Mouse (Mus musculus) forebrain, embryonic 10.5 days (tissue): ENCODE data around the gene 1810046K07Rik. TPM values are rescaled to one million over a fixed set of nuclear protein-coding genes. Genes with fewer than 3 reads are reported as not detected.

Source experiments
- DNase-seq: peaks from one replicate; pipeline ENCODE4 v3.0.0-alpha.2; 2017; ENCODE audit warnings: low spot score; ENCODE audit errors: extremely low spot score
- H3K27ac ChIP-seq: fragments of 300-500 bp; sonication (generic); 2 replicates; pipeline ENCODE4 v1.5.1; 2016; ENCODE audit warnings: mild to moderate bottlenecking
- H3K27me3 ChIP-seq: fragments of 300-500 bp; sonication (generic); 2 replicates; pipeline ENCODE4 v1.6.1; 2016; ENCODE audit warnings: mild to moderate bottlenecking; ENCODE audit not compliant: poor library complexity, severe bottlenecking
- H3K36me3 ChIP-seq: fragments of 300-500 bp; sonication (generic); replicated peaks from 2 replicates; pipeline ENCODE4 v1.6.1; 2016; ENCODE audit warnings: mild to moderate bottlenecking, moderate library complexity
- H3K4me1 ChIP-seq: fragments of 300-500 bp; sonication (generic); 2 replicates; pipeline ENCODE4 v1.6.1; 2016
- H3K4me3 ChIP-seq: fragments of 300-500 bp; sonication (generic); 2 replicates; pipeline ENCODE4 v1.5.1; 2016; ENCODE audit warnings: mild to moderate bottlenecking, moderate library complexity
- H3K9me3 ChIP-seq: fragments of 300-500 bp; sonication (generic); 2 replicates; pipeline ENCODE4 v1.6.1; 2016; ENCODE audit warnings: mild to moderate bottlenecking, moderate library complexity
- WGBS: fragments of 180-500 bp; shearing (Covaris S2); methylation state at CpG from one replicate; pipeline ENCODE4 v1.1.7; 2016; 5-methylcytosine and 5-hydroxymethylcytosine counted together
- polyA plus RNA-seq: library from polyadenylated mRNA; unstranded; fragments of >200 nt; fragmentation: Nextera tagmentation; extraction: Ambion mirVana; gene quantifications from 2 replicates; pipeline ENCODE4 v1.2.1, GENCODE M21; 2016

The 1810046K07Rik gene
- polyA plus RNA-seq, 1 experiment from 2014 or later, result not detected

DNA sequence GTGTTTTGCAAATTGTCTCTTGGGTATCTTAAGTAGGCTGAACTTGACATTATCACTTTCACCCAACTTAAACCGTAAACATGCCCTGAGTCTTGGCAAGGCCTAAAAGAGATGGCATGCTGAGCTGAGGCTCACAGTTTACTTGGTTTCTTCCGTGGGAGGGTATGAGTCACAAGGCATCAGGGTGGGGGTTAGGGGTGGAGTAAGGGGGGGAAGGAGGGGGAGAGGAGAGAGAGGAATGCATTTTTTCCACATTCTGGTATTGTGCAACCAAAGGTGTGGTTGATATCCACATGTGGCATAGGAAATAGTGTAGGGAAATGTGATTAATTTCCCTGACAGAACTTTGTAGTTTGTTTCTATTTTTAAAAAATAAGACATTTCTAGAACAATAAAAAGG is 42.6 kb downstream of the 1810046K07Rik start:
- no peaks in the 10 kb centered on the region for H3K36me3 ChIP-seq
- H3K27ac ChIP-seq, result no peak overlapping the region
- no peaks in the 10 kb centered on the region for H3K9me3 ChIP-seq
- DNase-seq, result no peak
- no peak overlapping the region for H3K4me3 ChIP-seq
- peaks cover 11% of the 10 kb centered on the region; the same call in 1 of the 2 replicates for H3K27me3 ChIP-seq
- no peaks in the 10 kb centered on the region for H3K4me1 ChIP-seq
- 69% methylated on average over 2 of the region's 2 CpGs for WGBS

DNA sequence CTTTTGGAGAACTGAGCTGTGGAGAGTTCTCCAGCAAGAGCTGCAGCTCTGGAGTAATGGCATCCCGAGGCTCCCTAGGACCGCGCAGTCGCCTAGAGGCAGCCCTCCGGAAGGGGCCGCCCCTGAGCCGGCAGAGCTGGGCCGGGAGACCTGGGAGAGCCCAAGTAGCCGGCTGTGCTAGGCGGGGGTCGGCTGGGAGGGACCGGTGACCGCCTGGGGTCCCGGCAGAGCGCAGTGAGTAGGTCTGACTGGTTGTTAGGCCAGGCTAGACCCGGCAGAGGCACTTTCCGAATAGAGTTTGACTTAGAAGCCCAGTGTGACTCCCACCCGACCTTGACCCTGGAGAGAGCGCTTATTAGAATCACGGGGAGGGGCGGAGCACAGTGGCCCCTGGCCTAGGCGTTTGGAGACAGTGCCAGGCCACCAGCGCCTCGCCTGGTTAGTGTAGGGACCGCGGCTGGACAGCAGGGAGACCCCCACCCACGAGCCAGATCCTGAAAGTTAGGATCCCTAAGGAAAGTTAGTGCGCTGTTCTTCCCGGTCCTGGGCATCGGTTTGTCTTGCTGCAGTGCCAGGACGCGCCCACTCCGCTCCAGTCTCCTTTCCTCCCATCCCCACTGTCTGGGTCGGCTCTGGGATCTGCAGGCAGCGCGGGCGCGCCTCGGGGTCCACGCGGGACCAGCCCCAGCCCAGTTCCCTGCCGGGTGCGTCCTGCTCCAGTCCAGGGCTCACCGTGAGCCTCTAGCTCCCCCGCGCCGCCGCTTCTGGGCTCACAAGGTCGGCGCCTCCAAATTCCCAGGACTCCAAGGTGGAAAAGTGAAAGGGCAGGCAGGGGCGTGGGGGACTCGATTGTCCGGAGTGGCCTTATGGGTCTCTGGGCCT is 50.0 kb downstream of the 1810046K07Rik start, which contains the start of gene Colca2:
TSS of gene Colca2 (minus strand) at position 70 of the 882 bp plus-strand sequence.
- H3K9me3 ChIP-seq, result no peaks in the 10 kb centered on the region
- H3K27ac ChIP-seq, result peak within 1 kb of the TSS; percentile 86
- H3K27me3 ChIP-seq, result peaks cover 52% of the 10 kb centered on the region
- H3K36me3 ChIP-seq, result no peaks in the 10 kb centered on the region
- peak; percentile 83 for DNase-seq
- peak within 1 kb of the TSS; percentile 70 for H3K4me3 ChIP-seq
- under 1% methylated on average over 53 of the region's 53 CpGs for WGBS
- H3K4me1 ChIP-seq, result peaks cover 28% of the 10 kb centered on the region

DNA sequence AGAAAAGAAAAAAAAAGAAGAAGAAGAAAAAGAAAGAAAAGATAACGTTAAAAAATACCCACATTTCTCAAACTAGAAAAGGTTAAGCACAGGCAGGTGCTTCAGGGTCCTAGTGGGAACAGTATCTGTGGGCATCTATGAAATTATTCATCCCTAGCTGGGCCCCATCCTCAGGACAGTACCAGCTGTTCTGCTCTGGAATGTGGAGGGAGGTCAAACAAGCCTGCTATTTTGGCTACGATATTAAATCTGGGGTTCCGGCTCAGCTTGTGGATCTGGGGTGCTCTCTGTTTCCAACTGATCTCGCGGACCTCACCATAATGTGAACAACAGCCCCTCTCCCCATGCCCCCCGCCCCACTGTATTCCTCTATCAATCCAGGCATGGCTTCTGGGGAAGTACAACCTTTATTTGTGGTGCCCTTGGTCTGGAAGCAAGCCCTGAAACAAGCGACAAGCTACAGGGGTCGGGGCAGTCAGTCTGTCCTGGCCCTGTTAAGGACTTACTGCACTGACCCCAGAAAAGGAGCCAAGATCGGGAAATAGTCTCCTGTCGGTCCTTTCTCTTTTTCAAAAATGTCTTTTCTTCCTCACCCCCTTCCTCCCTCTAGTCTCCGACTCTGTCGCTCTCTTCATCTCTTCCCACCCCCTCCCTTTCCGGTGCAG is 50.8 kb downstream of the 1810046K07Rik start:
- Histone ChIP-seq H3K27me3 (peaks cover 57% of the 10 kb centered on the region), H3K36me3 (no peaks in the 10 kb centered on the region), H3K4me1 (peaks cover 28% of the 10 kb centered on the region), H3K9me3 (no peaks in the 10 kb centered on the region), H3K4me3 (peak overlapping the region; percentile 70), H3K27ac (peak overlapping the region; percentile 86)
- no peak for DNase-seq
- 23% methylated on average over 13 of the region's 13 CpGs for WGBS

DNA sequence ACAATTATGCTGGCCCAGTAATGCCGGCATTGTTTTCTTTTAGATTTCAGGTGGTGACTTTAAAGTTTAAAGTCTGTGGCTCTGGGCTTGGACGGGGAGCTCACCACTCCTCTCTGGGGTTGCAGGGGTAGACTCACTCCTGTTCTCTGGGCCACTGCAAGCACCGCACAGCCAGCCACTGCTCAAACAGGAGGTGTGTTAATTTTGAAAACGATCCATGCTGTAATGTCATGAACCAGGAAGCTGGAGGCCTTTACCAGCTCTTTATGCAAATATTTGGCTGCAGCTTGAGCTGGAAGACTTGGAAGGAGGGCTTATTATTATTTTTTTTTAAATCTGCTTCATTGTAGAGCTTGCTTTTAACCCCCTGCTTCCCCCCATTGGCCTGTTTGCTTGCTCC is 54.0 kb downstream of the 1810046K07Rik start:
- no peaks in the 10 kb centered on the region for H3K9me3 ChIP-seq
- WGBS, result 17% methylated on average over 4 of the region's 4 CpGs

DNA sequence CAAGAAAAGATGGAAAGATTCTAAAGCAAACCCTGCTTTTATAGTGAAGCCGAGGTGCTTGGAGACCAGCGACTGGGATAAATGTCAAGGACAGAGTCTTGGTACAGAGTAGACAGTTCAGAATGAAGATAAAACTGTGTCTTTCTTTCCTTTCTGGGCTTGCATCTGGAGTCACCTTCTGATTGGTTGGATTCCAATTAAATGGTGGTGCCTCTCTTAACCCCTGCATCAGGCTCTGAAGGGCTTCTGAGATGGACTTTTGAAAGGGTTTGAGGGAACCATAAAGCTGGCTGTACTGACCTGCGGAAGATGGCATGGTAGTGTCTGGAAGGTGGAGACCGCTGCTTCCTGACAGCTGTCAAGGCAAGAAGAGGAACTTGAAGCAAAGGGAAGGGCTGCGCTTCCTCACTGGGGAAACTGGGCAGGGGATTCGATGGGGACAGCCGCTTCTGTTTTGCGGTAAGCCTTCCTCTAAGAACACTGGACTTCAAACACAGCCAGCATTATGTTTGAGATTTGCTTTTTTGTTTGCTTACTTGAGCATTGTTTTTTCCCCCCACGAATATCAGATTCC is 55.0 kb downstream of the 1810046K07Rik start:
- WGBS, result 65% methylated on average over 9 of the region's 9 CpGs

More for the DNA sequence above, 54.0 kb downstream of the 1810046K07Rik start:
- no peak for DNase-seq
- peaks cover 31% of the 10 kb centered on the region for H3K4me1 ChIP-seq
- H3K27ac ChIP-seq, result no peak overlapping the region
- H3K27me3 ChIP-seq, result peaks cover 34% of the 10 kb centered on the region
- H3K4me3 ChIP-seq, result no peak overlapping the region
- no peaks in the 10 kb centered on the region for H3K36me3 ChIP-seq

DNA sequence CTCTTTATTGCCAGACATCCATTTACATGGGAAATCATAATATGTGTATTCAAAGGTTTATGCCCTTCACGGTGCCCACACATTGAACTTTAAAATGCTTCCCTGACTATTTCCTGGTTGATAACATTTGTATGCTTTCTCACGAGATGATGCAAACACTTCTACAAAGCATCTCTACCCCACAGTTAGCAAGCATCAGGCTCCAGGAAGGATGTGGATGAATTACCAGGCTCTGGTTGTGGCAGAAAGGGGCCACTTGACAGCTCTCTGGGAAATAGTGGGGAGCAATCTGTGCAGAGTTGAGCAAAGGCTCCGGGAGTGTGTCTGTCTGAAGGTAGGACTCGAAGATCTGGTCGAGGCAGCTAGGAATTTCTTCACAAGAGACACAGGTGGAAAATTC is 56.6 kb downstream of the 1810046K07Rik start:
- 83% methylated on average over 5 of the region's 5 CpGs for WGBS
- Histone ChIP-seq H3K4me3 (no peak overlapping the region), H3K27ac (no peak overlapping the region), H3K4me1 (peaks cover 9% of the 10 kb centered on the region), H3K36me3 (no peaks in the 10 kb centered on the region), H3K27me3 (peaks cover 19% of the 10 kb centered on the region), H3K9me3 (no peaks in the 10 kb centered on the region)
- DNase-seq, result no peak

More for the DNA sequence above, 55.0 kb downstream of the 1810046K07Rik start:
- Histone ChIP-seq H3K27me3 (peaks cover 25% of the 10 kb centered on the region), H3K4me3 (no peak overlapping the region), H3K27ac (no peak overlapping the region), H3K4me1 (peaks cover 23% of the 10 kb centered on the region), H3K9me3 (no peaks in the 10 kb centered on the region), H3K36me3 (no peaks in the 10 kb centered on the region)
- no peak for DNase-seq

DNA sequence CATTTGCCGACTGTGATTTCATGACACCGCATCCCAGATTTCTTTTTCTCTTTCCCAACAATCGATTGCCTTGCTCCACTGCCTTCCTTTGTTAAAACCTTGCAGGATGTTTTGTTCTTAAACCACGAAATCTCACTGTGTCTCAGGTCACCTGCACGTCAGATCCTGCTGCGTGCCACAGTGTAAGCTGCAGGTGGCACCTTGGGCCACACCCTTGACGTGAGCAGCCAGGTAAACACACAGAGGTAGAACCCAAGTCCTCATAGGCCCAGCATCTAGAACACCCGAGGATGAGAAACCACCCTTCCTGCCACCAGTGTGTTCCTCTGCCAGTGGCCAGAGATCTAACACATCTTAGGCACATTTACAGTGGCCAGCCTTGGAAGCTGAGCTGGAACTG is 57.6 kb downstream of the 1810046K07Rik start:
- Histone ChIP-seq H3K27me3 (peaks cover 11% of the 10 kb centered on the region), H3K9me3 (no peaks in the 10 kb centered on the region), H3K4me1 (peaks cover 9% of the 10 kb centered on the region), H3K27ac (no peak overlapping the region), H3K36me3 (no peaks in the 10 kb centered on the region), H3K4me3 (no peak overlapping the region)
- no peak for DNase-seq
- 63% methylated on average over 8 of the region's 8 CpGs for WGBS

DNA sequence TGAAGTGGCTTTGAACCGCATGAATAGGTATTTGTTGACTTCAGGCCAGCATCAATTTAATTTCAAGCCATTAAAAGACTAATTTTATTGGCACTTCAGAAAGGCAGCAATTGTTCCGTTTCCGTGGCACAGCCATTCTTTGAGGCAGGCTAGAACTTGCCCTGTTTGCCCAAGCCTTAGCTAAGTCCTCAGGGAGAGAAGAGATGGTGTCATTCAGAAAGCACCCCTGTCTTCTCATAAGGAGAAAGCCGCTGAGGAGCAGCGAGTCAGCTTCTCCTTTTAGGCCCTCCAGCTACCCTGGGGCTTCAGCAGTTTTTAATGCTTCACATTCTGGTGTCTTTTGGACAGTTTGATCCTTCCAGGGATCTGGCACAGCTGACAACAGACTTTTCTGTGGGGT is 59.9 kb downstream of the 1810046K07Rik start:
- Histone ChIP-seq H3K4me3 (no peak overlapping the region), H3K9me3 (no peaks in the 10 kb centered on the region), H3K27me3 (peaks cover 8% of the 10 kb centered on the region), H3K4me1 (peaks cover 3% of the 10 kb centered on the region; the same call in 1 of the 2 replicates), H3K36me3 (no peaks in the 10 kb centered on the region), H3K27ac (no peak overlapping the region)
- WGBS, result 93% methylated on average over 5 of the region's 5 CpGs
- DNase-seq, result no peak

DNA sequence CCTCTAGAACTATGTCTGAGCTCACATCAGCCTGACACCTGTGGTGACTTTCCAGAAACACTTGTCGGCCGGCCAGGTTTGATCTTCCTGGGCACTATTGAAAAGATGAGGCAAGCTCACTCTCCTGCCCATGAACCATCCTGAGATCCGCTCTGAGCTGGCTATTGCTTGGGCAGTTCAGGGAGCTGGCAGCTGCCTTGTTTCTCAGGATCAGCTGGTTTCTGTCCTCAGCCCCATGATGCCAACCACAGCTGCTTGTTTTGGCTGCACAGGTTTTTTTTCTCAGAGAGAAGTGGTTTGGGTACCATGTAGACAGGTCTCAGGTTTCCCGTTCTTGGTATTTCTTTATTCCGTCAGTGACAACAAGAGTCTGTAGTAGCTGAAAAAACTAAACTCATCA is 70.3 kb downstream of the 1810046K07Rik start:
- Histone ChIP-seq H3K27me3 (no peaks in the 10 kb centered on the region), H3K36me3 (no peaks in the 10 kb centered on the region), H3K27ac (no peak overlapping the region), H3K4me3 (no peak overlapping the region), H3K4me1 (no peaks in the 10 kb centered on the region), H3K9me3 (no peaks in the 10 kb centered on the region)
- DNase-seq, result no peak
- 87% methylated on average over 5 of the region's 5 CpGs for WGBS

DNA sequence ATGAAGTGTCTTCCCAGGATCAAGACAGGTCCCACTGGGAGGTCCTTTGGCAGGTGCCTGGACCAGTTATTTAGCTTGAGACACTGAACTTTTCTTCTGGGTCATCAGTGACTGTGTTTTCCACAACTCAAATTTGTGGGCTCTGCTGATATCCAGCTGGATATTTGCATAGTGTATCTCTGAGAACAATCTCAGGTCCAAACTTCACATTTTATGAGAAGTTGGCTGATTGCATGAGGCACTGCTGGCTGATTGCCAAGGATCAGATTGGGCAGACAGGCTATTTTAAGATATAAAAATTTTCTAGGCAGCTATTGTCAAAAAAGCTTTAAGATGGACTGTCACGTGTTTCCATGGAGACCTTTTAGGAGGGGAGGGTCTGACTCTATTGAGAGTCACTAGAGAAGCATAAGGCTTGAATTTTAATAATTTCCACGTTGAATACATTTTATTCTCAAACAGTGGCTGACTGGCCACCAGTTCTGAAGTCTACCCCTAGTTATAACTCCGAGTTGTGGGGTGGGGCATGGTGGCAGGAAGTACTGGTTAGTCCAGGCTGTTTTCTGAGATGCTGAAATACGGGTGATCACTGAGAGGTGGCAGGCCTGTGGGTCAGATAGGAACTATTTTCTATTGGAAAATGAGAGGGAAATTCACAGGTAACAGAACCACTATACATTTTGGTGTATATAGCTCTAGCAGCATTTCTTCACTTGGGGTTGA is 71.8 kb downstream of the 1810046K07Rik start:
- Histone ChIP-seq H3K27me3 (no peaks in the 10 kb centered on the region), H3K36me3 (no peaks in the 10 kb centered on the region), H3K27ac (no peak overlapping the region), H3K4me1 (no peaks in the 10 kb centered on the region), H3K4me3 (no peak overlapping the region), H3K9me3 (no peaks in the 10 kb centered on the region)
- 81% methylated on average over 4 of the region's 4 CpGs for WGBS
- DNase-seq, result no peak
